Mouse (Mus musculus): ENCODE results near the gene Tmod1. TPM values are rescaled to one million over a fixed set of nuclear protein-coding genes. Genes with fewer than 3 reads are reported as not detected.

Tmod1 gene
- total RNA-seq, 2 experiments from 2014 or later, result 251 to 256 TPM

- no peak for DNase-seq
Observed at GRCm38 (mm10) chr4:46089524-46090125, 50.9 kb downstream of the Tmod1 start.

- no peak for DNase-seq
Observed at GRCm38 (mm10) chr4:46092429-46093076, 53.8 kb downstream of the Tmod1 start.

- peak; percentile 45 for DNase-seq
Observed at GRCm38 (mm10) chr4:46094916-46095825, 56.4 kb downstream of the Tmod1 start.

GRCm38 (mm10) chr4:46095826-46096159 lies 57.1 kb downstream of the Tmod1 start:
- DNase-seq, result no peak

- no peak for DNase-seq
Observed at GRCm38 (mm10) chr4:46096546-46096945, 57.8 kb downstream of the Tmod1 start.

GRCm38 (mm10) chr4:46097591-46097990 lies 58.9 kb downstream of the Tmod1 start:
- DNase-seq, result no peak

- no peak for DNase-seq
Observed at GRCm38 (mm10) chr4:46099132-46099531, 60.4 kb downstream of the Tmod1 start.

- DNase-seq, result no peak
Observed at GRCm38 (mm10) chr4:46100539-46100938, 61.8 kb downstream of the Tmod1 start.

GRCm38 (mm10) chr4:46101211-46101711 lies 62.5 kb downstream of the Tmod1 start:
- no peak for DNase-seq

- DNase-seq, result no peak
Observed at GRCm38 (mm10) chr4:46102078-46102769, 63.5 kb downstream of the Tmod1 start.

GRCm38 (mm10) chr4:46110084-46110483 lies 71.3 kb downstream of the Tmod1 start:
- DNase-seq, result no peak

- no peak for DNase-seq
Observed at GRCm38 (mm10) chr4:46111361-46111760, 72.6 kb downstream of the Tmod1 start.

GRCm38 (mm10) chr4:46115308-46115707 lies 76.6 kb downstream of the Tmod1 start:
- DNase-seq, result no peak

GRCm38 (mm10) chr4:46116544-46117175 lies 77.9 kb downstream of the Tmod1 start:
- no peak for DNase-seq

GRCm38 (mm10) chr4:46117536-46117935 lies 78.8 kb downstream of the Tmod1 start:
- DNase-seq, result no peak

- DNase-seq, result no peak
Observed at GRCm38 (mm10) chr4:46119514-46120094, 80.9 kb downstream of the Tmod1 start.

- DNase-seq, result no peak
Observed at GRCm38 (mm10) chr4:46120767-46121166, 82.0 kb downstream of the Tmod1 start.

- DNase-seq, result no peak
Observed at GRCm38 (mm10) chr4:46123358-46123757, 84.6 kb downstream of the Tmod1 start.

- peak; percentile 72 for DNase-seq
Observed at GRCm38 (mm10) chr4:46126541-46126940, 87.8 kb downstream of the Tmod1 start.

GRCm38 (mm10) chr4:46129311-46130004 lies 90.7 kb downstream of the Tmod1 start:
- DNase-seq, result no peak

GRCm38 (mm10) chr4:46130221-46130620 lies 91.5 kb downstream of the Tmod1 start:
- peak; percentile 43 for DNase-seq
